Mouse (Mus musculus) lung, postnatal 36 days (tissue): ENCODE measurements around the gene Ets1.

ENCODE experiments used
- DNase-seq: peaks from one replicate; pipeline ENCODE4 v3.0.0; 2022; ENCODE audit warnings: mixed read lengths

Ets1 gene

DNA sequence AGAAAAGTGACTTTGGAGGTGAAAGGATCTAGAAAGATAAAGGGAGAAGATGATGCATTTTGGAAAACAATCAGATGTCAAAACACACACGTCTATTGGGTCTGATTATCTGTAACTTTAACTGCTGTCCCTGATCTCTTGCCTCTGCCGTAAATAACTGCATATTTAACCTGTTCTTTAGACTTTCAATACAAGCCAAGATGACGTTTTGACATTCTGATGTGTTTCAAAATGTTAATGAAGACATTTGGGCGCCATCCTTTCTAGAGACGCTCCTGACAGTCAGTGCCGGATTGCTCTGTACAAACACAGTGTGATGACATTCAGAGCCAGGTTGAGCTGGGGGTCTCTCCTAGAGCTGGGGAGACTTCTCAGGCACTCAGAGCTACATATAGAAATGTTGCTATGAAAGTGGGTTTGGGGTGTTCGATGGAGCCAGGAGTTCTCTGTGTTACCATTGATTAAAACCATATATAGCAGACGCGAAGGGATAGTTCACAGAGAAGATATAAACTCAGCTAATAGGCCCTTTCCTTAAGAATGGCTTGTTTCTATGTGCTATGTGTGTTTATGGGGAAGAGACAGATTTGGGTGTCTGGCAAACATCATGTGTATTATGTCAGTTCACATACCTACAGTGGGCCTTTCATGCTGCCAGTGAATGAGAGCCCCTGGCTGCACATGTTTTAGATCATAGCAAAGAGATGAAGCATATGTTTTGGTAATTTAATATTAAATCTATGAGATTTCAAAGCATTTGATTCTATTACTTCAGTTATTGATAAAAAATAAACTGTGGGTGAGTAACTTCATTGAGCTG lies 61.5 kb downstream of the Ets1 start:
- DNase-seq, result no peak

DNA sequence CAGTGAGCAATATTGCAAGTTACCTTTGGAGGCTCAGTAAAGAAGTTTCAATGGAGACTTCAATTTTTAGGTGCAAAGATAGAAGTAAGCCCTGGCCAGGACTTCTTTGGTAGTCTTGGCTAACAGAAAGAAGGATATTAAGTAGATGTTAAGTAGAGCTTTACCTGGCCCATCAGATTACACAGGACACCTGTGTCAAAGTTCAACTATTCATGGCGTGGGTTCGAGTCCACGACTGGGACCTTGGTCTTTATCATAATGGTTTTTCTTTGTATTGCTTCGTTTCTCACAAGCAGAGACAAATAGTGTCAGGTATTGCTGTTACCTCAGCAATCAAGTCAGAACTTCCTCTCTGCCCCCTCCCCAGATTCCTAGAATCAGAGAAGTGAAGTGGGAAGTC lies 62.7 kb downstream of the Ets1 start:
- DNase-seq, result no peak

DNA sequence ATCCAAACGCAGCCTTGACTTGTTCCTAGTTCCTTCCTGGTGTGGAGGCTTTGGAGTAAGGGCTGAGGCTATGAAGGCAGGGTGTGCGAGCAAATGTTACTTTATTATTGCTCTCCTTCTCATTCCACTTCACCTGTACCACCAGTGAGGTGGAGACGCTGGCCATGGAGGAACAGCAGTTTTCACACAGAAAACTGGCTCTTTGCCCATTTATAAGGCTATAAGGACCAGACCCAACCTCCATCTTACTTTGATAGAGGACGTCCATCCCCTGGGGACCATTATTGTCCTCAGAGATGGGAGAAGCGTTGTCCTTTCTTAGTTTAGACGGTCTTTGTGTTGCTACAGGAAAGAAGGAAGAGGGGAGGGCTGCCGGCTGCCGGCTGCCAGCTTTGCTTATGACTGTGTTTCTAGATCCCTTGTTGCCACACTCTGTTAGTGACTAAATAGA lies 63.4 kb downstream of the Ets1 start:
- DNase-seq, result no peak

DNA sequence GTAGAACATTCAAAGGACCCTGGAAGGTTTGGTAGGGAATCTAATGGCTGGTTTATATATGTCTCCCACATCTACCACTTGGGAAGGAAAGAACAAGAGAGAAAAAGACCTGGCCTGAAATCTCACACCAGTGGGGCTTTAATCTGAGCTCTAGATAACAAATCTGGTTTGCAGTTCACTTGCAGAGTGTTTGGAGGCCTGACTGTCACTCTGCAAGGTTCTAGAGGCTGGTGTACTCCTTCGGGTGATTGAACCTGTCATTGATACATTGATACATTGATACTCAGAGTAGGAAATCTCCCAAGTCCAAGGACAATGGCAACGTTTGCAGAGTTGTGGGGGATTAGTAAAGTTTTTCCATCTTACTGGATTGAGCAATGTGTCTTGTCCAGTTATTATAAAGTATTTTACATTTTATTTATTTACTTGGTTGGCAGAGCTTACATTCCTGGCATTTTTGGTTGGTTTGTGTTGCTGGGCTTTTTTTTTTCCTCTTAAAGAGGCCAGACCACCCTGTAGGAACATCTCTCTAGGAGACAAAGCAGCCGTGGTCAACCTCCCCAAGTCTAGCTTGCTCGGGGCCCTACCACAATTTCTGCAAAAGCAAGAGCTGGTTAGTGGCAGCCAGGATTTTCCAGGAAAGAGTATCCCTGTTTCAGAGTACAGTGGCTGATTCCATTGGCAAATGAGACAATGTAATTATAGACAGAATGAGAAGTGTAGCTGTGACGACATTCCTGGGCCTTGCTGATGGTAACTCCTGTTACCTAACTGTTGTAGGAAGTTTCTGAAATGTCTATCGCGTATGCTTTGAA lies 64.3 kb downstream of the Ets1 start:
- no peak for DNase-seq

DNA sequence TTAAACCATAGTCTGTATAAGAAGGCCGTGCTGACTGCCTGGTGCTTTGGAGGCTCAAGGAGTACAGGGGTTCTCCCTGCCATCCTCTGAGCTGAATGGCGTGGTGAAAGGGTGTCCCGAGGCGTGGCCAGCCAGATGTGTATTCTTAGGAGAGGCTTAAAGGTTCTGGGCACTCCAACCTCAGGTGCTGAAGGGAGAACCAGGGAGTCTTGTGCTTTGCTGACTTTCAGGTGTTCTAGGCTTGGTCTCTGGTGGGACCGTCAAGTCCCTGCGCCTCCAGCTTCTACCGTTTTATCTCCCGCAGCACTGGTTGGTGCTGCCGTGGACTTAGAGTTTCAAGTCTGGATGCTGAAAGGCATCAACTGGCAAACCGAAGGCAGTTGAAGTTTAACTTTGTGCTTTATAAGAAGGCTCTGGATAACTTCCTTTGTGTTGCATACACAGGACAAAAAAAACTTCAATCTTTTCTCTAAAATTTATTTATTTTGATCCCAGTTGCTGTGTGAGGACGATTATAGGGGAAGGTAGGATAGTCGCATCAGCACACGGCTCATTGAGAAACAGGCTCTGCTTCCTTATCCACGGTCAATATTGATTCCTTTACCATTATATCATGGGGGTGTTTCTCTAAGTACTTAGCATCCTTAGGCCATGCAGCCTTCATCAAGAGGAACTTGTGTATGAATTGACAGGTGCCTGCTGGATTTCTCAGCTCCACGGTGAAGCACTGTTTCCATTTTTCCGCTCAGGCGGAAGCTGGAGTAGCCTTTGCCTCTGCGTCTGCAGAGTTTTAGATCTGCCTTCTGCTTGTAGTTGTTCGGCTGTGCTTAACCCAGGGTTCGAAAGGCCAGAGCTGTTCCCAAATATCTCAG lies 65.3 kb downstream of the Ets1 start:
- no peak for DNase-seq

DNA sequence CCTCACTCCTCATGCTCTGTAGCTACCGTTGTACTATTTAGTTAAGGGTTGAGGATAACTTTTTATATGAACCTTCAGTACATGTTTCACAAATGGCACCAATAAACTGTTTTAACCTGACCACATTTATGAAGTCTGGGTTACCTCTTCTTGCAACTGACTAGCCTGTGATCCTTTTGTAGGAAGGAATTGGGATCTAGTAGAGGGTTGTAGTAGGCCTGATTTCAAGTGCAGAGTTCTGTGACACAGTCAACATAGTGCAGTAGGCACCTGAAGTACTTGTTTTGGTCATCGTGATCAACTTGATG lies 65.9 kb downstream of the Ets1 start:
- no peak for DNase-seq

DNA sequence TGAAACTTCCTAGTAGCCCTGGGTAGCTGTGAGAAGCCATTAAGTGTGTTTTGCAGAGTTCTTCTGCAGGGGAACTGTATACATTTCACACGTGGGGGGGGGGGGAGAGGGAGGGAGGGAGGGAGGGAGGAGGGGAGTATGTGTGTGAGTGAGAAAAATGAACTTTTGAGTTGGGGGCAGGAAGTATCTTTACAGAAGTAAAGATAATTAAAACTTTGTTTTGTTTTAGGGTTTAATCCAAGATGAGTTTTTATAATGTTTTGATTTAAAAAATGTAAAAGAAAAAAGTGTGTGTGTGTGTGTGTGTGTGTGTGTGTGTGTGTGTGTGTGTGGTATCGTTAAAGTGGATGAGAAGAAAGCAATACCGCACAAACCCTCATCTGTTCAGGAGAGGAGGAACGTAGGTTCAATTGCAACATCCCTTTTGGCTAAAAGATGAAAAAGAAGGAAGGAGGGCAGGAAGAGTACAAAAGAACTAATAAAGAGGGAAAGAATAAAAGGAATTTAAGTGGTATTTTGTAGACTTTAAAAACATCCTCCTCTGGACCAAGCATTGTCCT lies 66.9 kb downstream of the Ets1 start:
- DNase-seq, result no peak

DNA sequence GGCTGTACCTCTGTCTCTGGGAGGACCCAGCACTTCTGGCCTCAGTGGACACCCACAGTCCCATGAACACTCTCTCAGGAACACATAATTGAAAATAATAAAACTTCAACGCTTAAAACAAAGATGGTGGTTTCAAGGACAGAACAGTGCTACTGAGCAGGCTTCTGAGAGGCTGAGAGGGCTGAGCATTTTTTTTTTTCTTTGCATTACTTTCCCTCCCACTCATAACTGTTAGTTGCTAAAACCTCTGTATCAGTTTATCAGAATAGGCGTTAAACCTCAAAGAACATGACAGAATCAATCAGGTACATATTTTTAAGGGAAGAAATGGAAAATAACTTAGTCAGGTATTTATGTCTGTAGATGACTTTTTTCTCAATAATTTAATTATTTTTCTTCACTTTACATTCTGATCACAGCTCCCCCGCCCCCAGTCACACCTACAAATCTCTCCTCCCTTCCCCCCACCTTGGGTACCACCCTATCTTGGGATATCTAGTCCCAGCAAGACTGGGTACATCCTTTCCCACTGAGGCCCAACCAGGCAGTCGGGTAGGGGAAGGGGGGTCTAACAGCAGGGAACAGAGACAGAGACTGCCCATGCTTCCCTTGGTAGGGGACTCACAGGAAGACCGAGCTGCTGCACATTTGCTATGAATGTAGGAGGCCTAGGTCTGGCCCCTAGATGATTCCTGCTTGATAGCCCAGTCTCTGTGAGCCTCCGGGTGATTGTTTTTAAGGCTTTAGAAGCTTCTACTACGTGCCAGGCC lies 68.1 kb downstream of the Ets1 start:
- no peak for DNase-seq

DNA sequence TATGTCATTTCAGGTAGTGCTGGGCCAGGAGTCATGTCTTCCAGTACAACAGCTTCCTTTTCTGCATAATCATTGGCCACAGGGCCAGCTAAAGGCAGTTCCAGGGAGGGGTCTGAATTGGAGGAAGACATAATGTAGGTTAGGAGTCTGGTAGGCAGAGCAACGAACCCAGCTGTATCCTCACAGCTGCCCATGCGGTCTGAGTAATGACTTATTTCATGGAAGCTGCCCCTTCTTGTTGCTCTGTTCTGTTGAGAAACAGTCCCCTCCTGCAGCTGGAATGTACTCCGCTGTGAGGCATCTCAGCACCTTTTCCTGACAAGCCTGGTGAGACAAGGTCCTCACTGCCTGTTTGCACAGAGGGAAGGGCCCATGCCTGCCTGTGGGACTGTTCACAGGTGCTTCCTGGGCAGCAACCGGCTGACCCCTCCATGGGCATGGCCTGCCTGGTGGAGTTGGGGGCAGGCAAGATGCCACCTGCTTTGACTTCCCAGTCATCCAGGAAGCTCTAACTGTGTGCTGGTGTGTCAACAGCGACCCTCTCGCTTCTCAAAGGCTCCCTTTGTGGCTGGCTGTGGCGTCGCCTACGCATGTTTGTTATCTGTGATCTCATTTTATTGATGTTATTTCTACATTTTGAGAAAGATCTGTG lies 69.9 kb downstream of the Ets1 start:
- no peak for DNase-seq

DNA sequence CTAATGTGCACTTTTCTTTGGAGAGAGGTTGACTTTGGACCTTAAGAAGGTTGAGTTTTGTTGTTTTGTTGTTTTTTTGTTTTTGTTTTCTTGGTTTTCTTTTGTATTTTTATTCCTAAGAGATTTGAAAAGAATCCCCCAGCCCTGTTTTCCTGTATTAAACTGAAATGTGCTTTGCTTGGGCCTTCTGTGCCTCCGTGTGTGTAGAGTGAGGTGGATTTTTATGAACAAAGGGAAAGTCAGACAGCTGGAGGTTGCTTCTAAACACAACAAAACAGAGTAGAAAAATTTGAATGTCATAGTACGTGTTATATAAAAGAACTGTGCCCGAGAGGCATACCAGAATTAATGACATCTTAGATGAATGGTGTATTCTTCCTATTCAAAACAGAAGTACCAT lies 71.4 kb downstream of the Ets1 start:
- DNase-seq, result no peak

DNA sequence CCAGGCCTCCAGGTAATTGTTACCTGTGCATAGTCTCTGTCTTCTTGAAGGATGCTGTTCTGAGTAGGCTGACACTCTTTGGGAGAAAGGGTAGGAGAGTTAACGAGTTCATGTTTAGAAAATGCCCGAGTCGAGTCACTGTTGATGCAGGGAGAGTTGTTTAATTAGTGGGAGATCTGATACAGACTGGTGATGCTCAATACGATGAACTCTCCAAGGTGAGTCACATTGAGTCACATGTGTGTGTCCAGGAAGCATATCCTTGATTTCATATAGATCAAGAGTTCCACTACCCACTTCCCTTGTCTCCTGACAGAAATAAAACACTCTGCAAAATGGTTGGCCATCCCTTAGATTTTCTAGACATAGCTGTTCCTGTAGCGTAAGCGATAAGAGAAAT lies 72.5 kb downstream of the Ets1 start:
- DNase-seq, result no peak

DNA sequence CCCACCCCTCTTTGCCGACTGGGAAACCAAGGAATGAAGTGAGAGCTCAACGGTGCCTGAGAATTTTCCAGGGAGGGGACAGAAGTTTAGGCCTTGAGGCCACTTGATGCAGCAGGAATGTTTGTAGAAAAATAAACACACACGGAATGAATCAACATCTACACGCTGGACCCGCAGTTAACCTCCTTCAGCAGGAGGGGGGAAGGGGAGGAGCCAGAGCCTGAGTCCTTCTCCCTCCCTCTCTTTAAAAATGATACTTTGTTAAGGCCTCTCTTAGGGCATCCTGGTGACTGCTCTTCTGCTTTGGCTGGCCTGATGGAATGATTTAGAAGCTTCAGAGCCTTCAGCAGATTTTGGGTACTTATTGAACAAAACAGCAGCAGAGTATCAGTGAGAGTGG lies 73.3 kb downstream of the Ets1 start:
- peak; percentile 83 for DNase-seq

DNA sequence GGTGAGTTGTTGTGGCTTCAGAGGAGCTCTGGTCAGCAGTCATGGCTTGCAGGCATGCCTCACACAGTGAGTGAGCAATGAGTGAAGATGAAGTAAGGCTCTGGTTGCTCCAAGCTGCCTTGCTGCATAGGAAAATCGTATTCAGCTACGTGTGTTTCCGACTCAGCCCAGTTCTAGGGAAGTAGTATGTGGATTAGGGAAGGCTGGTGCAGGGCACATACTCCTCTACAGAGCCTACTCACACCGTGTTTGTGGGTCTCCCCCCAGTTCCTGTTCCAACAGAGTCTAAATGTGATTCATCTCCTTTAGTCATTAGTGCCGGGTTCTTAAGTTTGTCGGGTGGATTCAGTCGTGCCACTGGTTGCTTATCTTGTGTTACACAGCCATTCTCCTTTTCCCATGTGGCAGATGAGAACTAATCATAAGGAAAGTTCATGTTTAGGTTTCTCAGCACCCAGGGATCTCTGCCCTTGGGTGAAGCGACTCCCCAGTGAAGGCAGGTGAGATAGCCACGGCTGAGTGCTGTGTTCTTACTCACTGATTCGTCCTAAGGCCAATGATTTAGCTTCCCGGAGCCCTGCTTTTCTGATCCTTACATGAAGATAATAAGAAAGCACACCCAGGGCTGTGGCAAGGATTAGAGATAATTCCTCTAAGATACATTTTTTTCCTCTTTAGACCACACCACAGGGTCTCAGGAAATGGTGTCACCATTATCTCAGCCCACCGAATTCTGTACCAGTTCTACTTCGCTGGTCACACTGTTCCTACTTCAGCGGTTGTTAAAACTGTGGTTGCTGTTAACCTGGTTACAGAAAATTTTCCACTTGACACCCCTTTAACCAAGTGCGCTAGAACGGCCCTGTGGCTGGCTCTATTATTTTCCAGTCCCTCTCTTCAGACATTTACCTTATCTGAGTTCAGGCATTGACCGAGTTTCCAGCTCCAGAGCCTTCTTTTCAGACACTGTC lies 74.0 kb downstream of the Ets1 start:
- DNase-seq, result no peak

DNA sequence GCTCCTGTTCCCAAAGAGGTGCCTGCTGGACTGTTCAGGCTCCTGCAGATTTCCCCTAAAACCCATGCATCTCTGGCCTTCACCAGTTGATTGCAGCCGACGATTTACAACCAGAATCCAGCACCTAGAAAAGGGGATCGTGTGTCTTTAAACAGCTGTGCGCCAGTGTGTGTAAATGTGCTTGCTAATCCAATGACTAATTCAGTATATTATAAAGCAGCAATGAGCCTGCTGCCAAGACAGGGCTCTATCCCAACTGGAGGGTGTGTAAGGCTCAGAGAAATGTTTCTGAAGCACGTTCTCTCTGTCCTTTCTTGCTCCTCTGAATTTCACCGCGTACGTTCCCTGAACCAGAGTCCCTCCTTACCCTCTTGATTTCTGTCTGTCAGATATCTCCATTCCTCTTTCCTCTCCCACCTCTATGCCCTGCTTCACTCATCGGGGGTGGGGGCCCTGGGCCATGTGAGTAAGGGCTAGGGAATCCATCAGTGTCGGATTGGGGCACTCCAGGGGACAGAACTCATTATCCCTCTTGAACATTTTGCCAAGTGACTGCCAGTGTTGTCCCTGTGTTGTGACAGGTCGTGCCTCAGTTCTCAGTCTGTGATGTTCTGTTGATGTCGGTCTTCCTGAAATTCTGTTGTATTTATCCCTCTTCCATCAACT lies 75.1 kb downstream of the Ets1 start:
- no peak for DNase-seq

DNA sequence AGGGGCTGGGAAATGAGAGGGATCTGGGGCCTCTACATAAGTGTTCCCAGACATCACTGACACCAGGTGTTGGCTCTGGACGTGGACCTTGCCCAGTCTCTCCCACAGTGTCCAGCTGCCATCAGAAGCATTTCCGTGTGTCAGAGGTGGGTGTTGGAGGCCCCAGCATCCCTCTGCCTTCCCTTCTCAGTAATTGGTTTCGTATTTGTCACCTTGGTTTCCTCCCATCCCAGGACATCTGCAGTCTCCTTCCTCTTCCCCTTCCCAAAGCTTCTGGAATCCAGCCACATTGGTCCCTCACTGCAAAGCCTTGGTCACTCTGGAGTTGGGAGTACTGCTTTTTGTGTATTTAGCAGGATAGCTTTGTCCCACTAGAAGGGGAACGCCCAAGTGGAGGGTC lies 75.7 kb downstream of the Ets1 start:
- peak; percentile 34 for DNase-seq

DNA sequence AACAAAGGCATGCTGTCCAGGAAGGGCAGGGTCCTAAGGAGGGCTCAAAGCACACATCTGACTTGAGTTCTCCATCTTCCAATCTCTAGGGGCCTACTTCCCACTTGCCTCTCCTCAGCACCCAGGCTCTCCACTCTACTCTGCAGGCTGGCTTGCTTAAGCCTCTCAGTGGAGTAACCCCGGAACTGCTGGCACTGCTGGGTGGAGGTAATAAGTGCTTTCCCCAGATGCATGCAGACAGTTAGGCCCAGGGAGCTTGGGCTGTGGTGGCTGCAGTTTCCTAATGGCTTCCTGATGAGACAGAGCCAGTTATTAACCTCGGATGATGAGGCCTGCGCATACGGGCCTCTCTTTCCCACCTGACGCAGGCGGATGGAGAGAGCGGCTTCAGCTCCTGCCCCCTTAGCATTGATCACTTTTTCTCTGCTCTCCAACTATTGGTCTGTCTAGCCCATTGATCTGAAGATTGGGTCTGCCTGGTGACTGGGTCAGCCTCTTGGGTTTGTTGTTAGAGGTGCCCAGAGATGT lies 76.4 kb downstream of the Ets1 start:
- no peak for DNase-seq

DNA sequence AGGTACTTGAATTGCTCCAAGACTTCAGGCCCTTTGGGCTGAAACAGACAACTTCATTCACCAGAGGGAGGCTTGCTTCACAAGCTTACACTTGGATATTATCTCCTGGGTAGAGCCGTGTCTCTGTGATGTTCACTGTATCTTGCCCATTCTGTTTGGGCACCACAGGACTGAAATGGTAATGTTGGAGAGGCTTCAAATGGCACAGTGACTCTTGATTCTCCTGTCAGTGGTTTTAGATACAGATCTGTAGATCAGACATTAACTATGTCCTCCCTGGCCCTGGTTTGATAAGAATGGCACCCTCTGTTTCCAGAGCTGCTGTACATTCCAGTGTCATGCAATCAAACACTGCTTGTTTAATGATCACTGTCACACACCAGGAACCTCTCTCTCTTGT lies 77.1 kb downstream of the Ets1 start:
- no peak for DNase-seq

DNA sequence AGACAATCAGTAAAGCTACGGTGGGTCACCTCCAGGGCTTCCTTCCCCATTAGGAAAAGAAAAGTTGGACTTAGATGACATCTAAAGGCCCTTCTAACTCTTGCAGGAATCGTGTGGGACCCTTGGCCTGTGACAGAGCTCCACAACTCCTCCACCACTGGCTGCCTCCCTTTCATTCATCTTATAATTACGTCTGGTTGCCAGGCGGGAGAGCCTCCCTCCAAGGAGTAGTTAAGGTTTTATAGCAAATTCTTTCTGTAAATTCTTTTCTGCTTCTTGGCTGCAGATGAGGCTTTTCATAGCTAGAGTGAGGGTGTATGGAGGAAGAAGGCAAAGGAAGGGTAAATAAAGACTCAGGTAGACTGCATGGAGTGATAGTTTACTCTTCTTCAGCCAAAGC lies 77.8 kb downstream of the Ets1 start:
- no peak for DNase-seq

DNA sequence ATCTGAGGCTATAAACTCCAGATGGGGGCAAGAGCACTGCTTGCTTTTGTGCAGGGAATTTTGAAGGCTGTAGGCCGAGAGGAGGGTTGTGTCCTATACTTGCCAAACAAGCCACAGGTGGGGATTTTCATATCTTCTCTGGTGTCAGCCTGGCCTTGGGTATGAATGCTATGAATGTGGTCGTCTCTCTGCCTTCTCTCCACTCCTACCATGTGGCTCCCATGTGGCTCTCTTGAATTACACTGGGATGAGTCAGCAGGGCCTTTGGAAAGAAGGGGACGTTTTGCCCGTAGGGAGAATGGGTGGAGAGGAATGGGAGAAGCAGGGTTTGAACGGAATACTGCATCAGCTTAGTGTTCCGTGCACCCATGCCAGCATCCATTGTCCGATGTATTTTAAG lies 78.5 kb downstream of the Ets1 start:
- peak; percentile 3 for DNase-seq
